Mouse (Mus musculus) myocyte (in vitro differentiated cells): ENCODE measurements at regions not wholly inside any gene's neighbourhood (a gene's known extent, or its start where the extent isn't known, plus 50 kb on each side); places are given as distances from the start of the nearest gene placed in this dataset.
A peak's percentile ranks its signal among the peaks of the same experiment; 100 is the strongest.
"Not testable (repeated sequence)": the region's sequence is repeated elsewhere in the genome, so short reads cannot be mapped to it uniquely, and the experiment has no call there.

Experiments used
- H3K27me3 ChIP-seq: one replicate; pipeline ENCODE4 v1.6.1; 2011; ENCODE audit not compliant: control insufficient read depth, insufficient read depth, insufficient read length
- H3K36me3 ChIP-seq: one replicate; pipeline ENCODE4 v1.6.1; 2011; ENCODE audit not compliant: control insufficient read depth, insufficient read depth
- H3K4me2 ChIP-seq: one replicate; pipeline ENCODE4 v1.6.1; 2011; ENCODE audit warnings: low read depth, control low read depth
- H3K4me3 ChIP-seq: one replicate; pipeline ENCODE4 v1.5.1; 2011; ENCODE audit warnings: mild to moderate bottlenecking, control low read depth, moderate library complexity
- H3K79me2 ChIP-seq: one replicate; pipeline ENCODE4 v1.6.1; 2011; ENCODE audit not compliant: control insufficient read depth, insufficient read depth
- H3ac ChIP-seq: one replicate; pipeline ENCODE4 v1.6.1; 2011; ENCODE audit not compliant: control insufficient read depth, insufficient read length
- CEBPB ChIP-seq: IDR thresholded peaks from 2 replicates; pipeline ENCODE4 v1.6.1; 2011; ENCODE audit warnings: mild to moderate bottlenecking, moderate library complexity; ENCODE audit not compliant: poor library complexity, insufficient read depth, severe bottlenecking
- E2F4 ChIP-seq: IDR thresholded peaks from one replicate; pipeline ENCODE4 v1.6.1; 2011; ENCODE audit warnings: mild to moderate bottlenecking, control low read depth, moderate library complexity; ENCODE audit not compliant: insufficient read depth
- MAX ChIP-seq: IDR thresholded peaks from one replicate; pipeline ENCODE4 v1.6.1; 2011; ENCODE audit warnings: low read depth, mild to moderate bottlenecking, control low read depth
- MYOD1 ChIP-seq, 3 experiments: IDR thresholded peaks; one replicate each; pipeline ENCODE4 v1.6.1; 2011; ENCODE audit warnings: control low read depth in 2 of 3, low read depth in 2 of 3, mild to moderate bottlenecking in 2 of 3, moderate library complexity in 1 of 3; ENCODE audit not compliant: insufficient read length in 2 of 3, control insufficient read depth in 1 of 3
- MYOG ChIP-seq, 3 experiments: IDR thresholded peaks; one replicate each; pipeline ENCODE4 v1.6.1; 2011; ENCODE audit warnings: control low read depth in 2 of 3, low read depth in 2 of 3, mild to moderate bottlenecking in 2 of 3; ENCODE audit not compliant: insufficient read length in 2 of 3, control insufficient read depth in 1 of 3, insufficient read depth in 1 of 3
- POLR2A ChIP-seq: IDR thresholded peaks from one replicate; pipeline ENCODE4 v1.6.1; 2011; ENCODE audit warnings: low read depth, mild to moderate bottlenecking, control low read depth, moderate library complexity; ENCODE audit not compliant: insufficient read length
- POLR2AphosphoS2 ChIP-seq: IDR thresholded peaks from one replicate; pipeline ENCODE4 v1.6.1; 2011; ENCODE audit warnings: low read depth, control low read depth; ENCODE audit not compliant: insufficient read length
- REST ChIP-seq: IDR thresholded peaks from one replicate; pipeline ENCODE4 v1.6.1; 2011; ENCODE audit warnings: mild to moderate bottlenecking, control low read depth, moderate library complexity; ENCODE audit not compliant: insufficient read depth, insufficient read length
- SRF ChIP-seq: IDR thresholded peaks from one replicate; pipeline ENCODE4 v1.6.1; 2011; ENCODE audit warnings: low read depth; ENCODE audit not compliant: control insufficient read depth, insufficient read length
- TCF12 ChIP-seq: IDR thresholded peaks from one replicate; pipeline ENCODE4 v1.6.1; 2011; ENCODE audit warnings: mild to moderate bottlenecking, control low read depth; ENCODE audit not compliant: poor library complexity, insufficient read depth, severe bottlenecking
- TCF3 ChIP-seq: IDR thresholded peaks from one replicate; pipeline ENCODE4 v1.6.1; 2011; ENCODE audit warnings: low read depth, control low read depth; ENCODE audit not compliant: insufficient read length
- USF1 ChIP-seq: IDR thresholded peaks from one replicate; pipeline ENCODE4 v1.6.1; 2011; ENCODE audit warnings: low read depth, mild to moderate bottlenecking, control low read depth, moderate library complexity

GRCm38 (mm10) chr9:14059228-14059779, 215.6 kb upstream of the Sesn3 start:
- TF ChIP-seq POLR2AphosphoS2 = no peak
- TF ChIP-seq POLR2A = no peak
- TF ChIP-seq TCF3 = no peak
- no peak for TF ChIP-seq MYOD1 (IDR thresholded peaks at IDR 0.05; ENCODE audit: control insufficient read depth in 1 of 3, insufficient read length in 2 of 3, low read depth in 2 of 3)
- no peak for TF ChIP-seq CEBPB
- no peak for TF ChIP-seq MYOG (IDR thresholded peaks at IDR 0.05; ENCODE audit: control insufficient read depth in 1 of 3, insufficient read depth in 1 of 3, insufficient read length in 2 of 3, low read depth in 2 of 3)
- Histone ChIP-seq H3K4me2 (peak overlapping the region; percentile 0), H3K79me2 (no peaks in the 10 kb centered on the region), H3ac (no peak overlapping the region), H3K27me3 (no peaks in the 10 kb centered on the region), H3K36me3 (no peaks in the 10 kb centered on the region), H3K4me3 (no peak overlapping the region)

- H3K79me2 ChIP-seq = no peaks in the 10 kb centered on the region
- TF ChIP-seq MYOG (IDR thresholded peaks at IDR 0.05; ENCODE audit: control insufficient read depth in 1 of 3, insufficient read depth in 1 of 3, insufficient read length in 2 of 3, low read depth in 2 of 3) (no peak), POLR2A (no peak), SRF (no peak)
These were observed 214.6 kb upstream of the Sesn3 start for GRCm38 (mm10) chr9:14060257-14060656.

GRCm38 (mm10) chr9:14061389-14061788, 213.5 kb upstream of the Sesn3 start:
- H3K4me2 ChIP-seq = peak overlapping the region; percentile 56
- no peaks in the 10 kb centered on the region for H3K36me3 ChIP-seq
- H3K27me3 ChIP-seq = no peaks in the 10 kb centered on the region
- no peak for TF ChIP-seq MAX
- no peak for TF ChIP-seq REST
- peak in 2 of 3 experiments; percentile 38 to 60 for TF ChIP-seq MYOD1 (IDR thresholded peaks at IDR 0.05; ENCODE audit: control insufficient read depth in 1 of 3, insufficient read length in 2 of 3, low read depth in 2 of 3)
- TF ChIP-seq MYOG (IDR thresholded peaks at IDR 0.05; ENCODE audit: control insufficient read depth in 1 of 3, insufficient read depth in 1 of 3, insufficient read length in 2 of 3, low read depth in 2 of 3) = peak in 2 of 3 experiments; percentile 43 to 46
- H3ac ChIP-seq = no peak overlapping the region
- no peaks in the 10 kb centered on the region for H3K79me2 ChIP-seq
- no peak overlapping the region for H3K4me3 ChIP-seq

More at GRCm38 (mm10) chr9:14060257-14060656, 214.6 kb upstream of the Sesn3 start:
- Histone ChIP-seq H3K36me3 (no peaks in the 10 kb centered on the region), H3K27me3 (no peaks in the 10 kb centered on the region), H3K4me3 (no peak overlapping the region), H3K4me2 (no peak overlapping the region), H3ac (no peak overlapping the region)

- no peaks in the 10 kb centered on the region for H3K27me3 ChIP-seq
- no peaks in the 10 kb centered on the region for H3K36me3 ChIP-seq
- no peak for TF ChIP-seq TCF12
- no peak for TF ChIP-seq MYOG (IDR thresholded peaks at IDR 0.05; ENCODE audit: control insufficient read depth in 1 of 3, insufficient read depth in 1 of 3, insufficient read length in 2 of 3, low read depth in 2 of 3)
- no peak for TF ChIP-seq POLR2AphosphoS2
- TF ChIP-seq MAX = no peak
- no peak for TF ChIP-seq POLR2A
- no peak for TF ChIP-seq E2F4
- TF ChIP-seq SRF = no peak
- no peak for TF ChIP-seq MYOD1 (IDR thresholded peaks at IDR 0.05; ENCODE audit: control insufficient read depth in 1 of 3, insufficient read length in 2 of 3, low read depth in 2 of 3)
- TF ChIP-seq CEBPB = no peak
- no peaks in the 10 kb centered on the region for H3K79me2 ChIP-seq
- H3K4me3 ChIP-seq = no peak overlapping the region
- peak overlapping the region; percentile 56 for H3K4me2 ChIP-seq
- H3ac ChIP-seq = no peak overlapping the region
These were observed 213.0 kb upstream of the Sesn3 start for GRCm38 (mm10) chr9:14061840-14062239.

- H3ac ChIP-seq = no peak overlapping the region
These were observed 212.2 kb upstream of the Sesn3 start for GRCm38 (mm10) chr9:14062706-14063105.

GRCm38 (mm10) chr9:14066741-14067140, 208.1 kb upstream of the Sesn3 start:
- peak overlapping the region; percentile 32 for H3K4me2 ChIP-seq
- not testable (repeated sequence) for H3K27me3 ChIP-seq, H3K4me3 ChIP-seq, H3K36me3 ChIP-seq, H3K79me2 ChIP-seq, H3ac ChIP-seq

More at GRCm38 (mm10) chr9:14062706-14063105, 212.2 kb upstream of the Sesn3 start:
- H3K4me3 ChIP-seq = no peak overlapping the region
- no peaks in the 10 kb centered on the region for H3K27me3 ChIP-seq
- H3K36me3 ChIP-seq = no peaks in the 10 kb centered on the region
- no peaks in the 10 kb centered on the region for H3K79me2 ChIP-seq
- TF ChIP-seq REST = no peak
- no peak for TF ChIP-seq MYOD1 (IDR thresholded peaks at IDR 0.05; ENCODE audit: control insufficient read depth in 1 of 3, insufficient read length in 2 of 3, low read depth in 2 of 3)
- TF ChIP-seq POLR2AphosphoS2 = no peak
- TF ChIP-seq TCF3 = no peak
- no peak for TF ChIP-seq E2F4
- TF ChIP-seq USF1 = no peak
- no peak for TF ChIP-seq CEBPB
- TF ChIP-seq SRF = no peak
- no peak for TF ChIP-seq TCF12
- no peak for TF ChIP-seq MAX
- TF ChIP-seq POLR2A = no peak
- no peak for TF ChIP-seq MYOG (IDR thresholded peaks at IDR 0.05; ENCODE audit: control insufficient read depth in 1 of 3, insufficient read depth in 1 of 3, insufficient read length in 2 of 3, low read depth in 2 of 3)
- no peak overlapping the region for H3K4me2 ChIP-seq
